Mouse (Mus musculus) forebrain, embryonic 11.5 days (tissue): ENCODE results near the gene Actr2. TPM values are rescaled to one million over a fixed set of nuclear protein-coding genes. Genes with fewer than 3 reads are reported as not detected.

ENCODE experiments used
- ATAC-seq: fragments of 200-750 bp; cut with Nextera tagmentation; replicated peaks from 2 replicates; pipeline ENCODE4 v1.8.0; 2017; ENCODE audit warnings: moderate TSS enrichment; ENCODE audit not compliant: low FRiP score
- DNase-seq: peaks from one replicate; pipeline ENCODE4 v3.0.0-alpha.2; 2017; ENCODE audit warnings: low spot score
- H3K27ac ChIP-seq: fragments of 300-500 bp; sonication (generic); 2 replicates; pipeline ENCODE4 v1.5.1; 2014; ENCODE audit warnings: low read depth, low read length
- H3K27me3 ChIP-seq: fragments of 300-500 bp; sonication (generic); 2 replicates; pipeline ENCODE4 v1.6.1; 2014; ENCODE audit warnings: mild to moderate bottlenecking, low read length, mixed read lengths; ENCODE audit not compliant: control insufficient read depth, insufficient read depth
- H3K36me3 ChIP-seq: fragments of 300-500 bp; sonication (generic); 2 replicates; pipeline ENCODE4 v1.6.1; 2014; ENCODE audit warnings: mild to moderate bottlenecking, low read length, moderate library complexity, mixed read lengths; ENCODE audit not compliant: control insufficient read depth, insufficient read depth
- H3K4me1 ChIP-seq: fragments of 300-500 bp; sonication (generic); replicated peaks from 2 replicates; pipeline ENCODE4 v1.6.1; 2014; ENCODE audit warnings: low read length, mixed read lengths; ENCODE audit not compliant: control insufficient read depth, insufficient read depth
- H3K4me2 ChIP-seq: fragments of 300-500 bp; sonication (generic); 2 replicates; pipeline ENCODE4 v1.6.1; 2014; ENCODE audit warnings: low read depth, mild to moderate bottlenecking, low read length, moderate library complexity, mixed read lengths; ENCODE audit not compliant: severe bottlenecking
- H3K4me3 ChIP-seq: fragments of 300-500 bp; sonication (generic); 2 replicates; pipeline ENCODE4 v1.5.1; 2014; ENCODE audit warnings: low read depth, low read length
- H3K9ac ChIP-seq: fragments of 300-500 bp; sonication (generic); 2 replicates; pipeline ENCODE4 v1.6.1; 2014; ENCODE audit warnings: low read length
- H3K9me3 ChIP-seq: fragments of 300-500 bp; sonication (generic); 2 replicates; pipeline ENCODE4 v1.6.1; 2016; ENCODE audit warnings: low read length, mixed read lengths; ENCODE audit not compliant: control insufficient read depth
- WGBS: fragments of 180-500 bp; shearing (Covaris S2); extraction: QIAGEN DNeasy Blood & Tissue Kit; methylation state at CpG from one replicate; pipeline ENCODE4 v1.1.7; 2014; 5-methylcytosine and 5-hydroxymethylcytosine counted together
- polyA plus RNA-seq: library from polyadenylated mRNA; unstranded; fragments of >200 nt; fragmentation: Nextera tagmentation; extraction: Ambion mirVana; gene quantifications from 2 replicates; pipeline ENCODE4 v1.2.1, GENCODE M21; 2014

Gene Actr2
- polyA plus RNA-seq, 1 experiment from 2014 or later: 72.6 TPM

- Histone ChIP-seq H3K36me3 (no peaks in the 10 kb centered on the region; the same call in 1 of the 2 replicates), H3K27ac (no peak overlapping the region), H3K4me2 (no peak overlapping the region), H3K9ac (no peak overlapping the region), H3K4me1 (no peaks in the 10 kb centered on the region; the same call in 1 of the 2 replicates), H3K4me3 (no peak overlapping the region), H3K9me3 (no peaks in the 10 kb centered on the region), H3K27me3 (no peaks in the 10 kb centered on the region)
- ATAC-seq (no peak), DNase-seq (no peak)
- 95% methylated on average over 3 of the region's 3 CpGs for WGBS
Observed at GRCm38 (mm10) chr11:20106946-20107345, 5.8 kb downstream of the Actr2 start.

DNA sequence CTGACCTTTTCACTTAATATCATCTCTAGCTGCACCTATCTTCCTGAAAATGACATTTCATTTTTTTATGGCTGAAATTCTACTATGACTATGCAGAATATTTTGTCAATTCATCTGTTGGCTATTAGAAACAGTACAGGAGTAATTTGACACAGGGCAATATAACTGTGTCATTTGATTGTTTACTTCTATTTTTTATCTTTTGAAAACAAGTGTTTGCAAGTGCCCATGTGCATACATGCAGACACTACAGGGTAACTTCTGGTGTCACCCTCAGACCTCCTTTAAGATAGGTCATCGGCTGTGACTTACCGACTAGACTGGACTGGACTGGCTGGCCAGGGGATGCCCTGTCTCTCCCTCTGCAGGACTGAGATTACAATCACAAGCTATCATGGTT lies 8.8 kb downstream of the Actr2 start:
- no peak overlapping the region for H3K4me3 ChIP-seq
- no peaks in the 10 kb centered on the region for H3K4me1 ChIP-seq
- ATAC-seq (no peak), DNase-seq (no peak)
- no peaks in the 10 kb centered on the region for H3K27me3 ChIP-seq
- no peak overlapping the region for H3K27ac ChIP-seq
- no peak overlapping the region for H3K9ac ChIP-seq
- no peak overlapping the region for H3K4me2 ChIP-seq
- H3K9me3 ChIP-seq: no peaks in the 10 kb centered on the region
- 91% methylated on average over 2 of the region's 2 CpGs for WGBS
- H3K36me3 ChIP-seq: no peaks in the 10 kb centered on the region; the same call in 1 of the 2 replicates

DNA sequence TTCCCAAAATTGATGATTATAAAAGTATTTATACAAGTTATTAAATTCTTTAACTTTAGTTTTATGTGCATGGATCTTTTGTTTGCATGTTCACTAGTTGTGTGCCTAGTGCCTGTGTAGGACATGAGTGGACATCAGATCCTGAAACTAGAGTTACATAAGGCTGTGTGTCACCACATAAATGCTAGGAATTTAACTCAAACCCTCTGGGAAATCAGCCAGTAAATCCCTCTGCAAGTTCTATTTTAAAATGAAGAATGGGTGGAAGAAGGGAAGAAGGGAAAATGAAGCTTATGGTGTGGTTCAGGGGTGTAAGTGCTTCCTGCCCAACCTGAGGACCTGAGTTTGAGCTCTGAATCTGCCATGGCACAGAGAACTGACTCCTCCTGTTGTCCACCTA lies 26.4 kb downstream of the Actr2 start:
- Histone ChIP-seq H3K27ac (no peak overlapping the region), H3K4me1 (no peaks in the 10 kb centered on the region), H3K9me3 (no peaks in the 10 kb centered on the region), H3K9ac (no peak overlapping the region), H3K36me3 (peaks cover 3% of the 10 kb centered on the region), H3K4me3 (no peak overlapping the region), H3K4me2 (no peak overlapping the region), H3K27me3 (no peaks in the 10 kb centered on the region)
- DNase-seq: no peak
- ATAC-seq: no peak

GRCm38 (mm10) chr11:20085635-20086034 lies 27.1 kb downstream of the Actr2 start:
- Histone ChIP-seq H3K36me3 (peaks cover 1% of the 10 kb centered on the region), H3K4me2 (no peak overlapping the region), H3K9ac (no peak overlapping the region), H3K27me3 (no peaks in the 10 kb centered on the region), H3K4me3 (no peak overlapping the region), H3K9me3 (no peaks in the 10 kb centered on the region), H3K27ac (no peak overlapping the region), H3K4me1 (no peaks in the 10 kb centered on the region)
- ATAC-seq (no peak), DNase-seq (no peak)
- WGBS: 100% methylated on average over 2 of the region's 2 CpGs

GRCm38 (mm10) chr11:20075415-20075814 lies 37.3 kb downstream of the Actr2 start:
- Histone ChIP-seq H3K4me3 (no peak overlapping the region), H3K27ac (no peak overlapping the region), H3K9ac (no peak overlapping the region), H3K36me3 (peaks cover 8% of the 10 kb centered on the region; the same call in 1 of the 2 replicates), H3K4me2 (no peak overlapping the region), H3K27me3 (no peaks in the 10 kb centered on the region), H3K4me1 (no peaks in the 10 kb centered on the region), H3K9me3 (no peaks in the 10 kb centered on the region)
- 91% methylated on average over 1 of the region's 1 CpGs for WGBS
- DNase-seq: no peak
- no peak for ATAC-seq

DNA sequence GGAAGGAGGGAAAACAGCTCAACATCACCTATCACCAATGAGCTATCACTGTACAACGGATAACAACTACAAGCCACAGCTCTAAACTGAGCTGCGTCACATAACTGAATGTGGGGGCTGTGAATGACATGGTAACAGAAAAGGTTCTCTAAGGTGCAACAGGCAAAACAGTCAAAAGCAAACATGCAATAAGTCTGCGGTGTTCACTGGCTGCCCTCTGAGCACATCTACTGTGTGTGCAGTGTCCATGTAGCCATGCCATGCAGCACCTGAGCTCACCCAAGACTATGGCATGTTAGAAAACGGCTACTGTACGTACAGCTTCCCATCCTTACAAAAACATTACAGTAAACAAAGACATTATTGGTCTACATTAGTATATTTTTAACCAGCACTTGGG lies 39.9 kb downstream of the Actr2 start:
- ATAC-seq (no peak), DNase-seq (no peak)
- H3K9ac ChIP-seq: no peak overlapping the region
- peaks cover 8% of the 10 kb centered on the region; the same call in 1 of the 2 replicates for H3K36me3 ChIP-seq
- no peaks in the 10 kb centered on the region for H3K27me3 ChIP-seq
- WGBS: 95% methylated on average over 5 of the region's 5 CpGs
- H3K27ac ChIP-seq: no peak overlapping the region
- H3K4me1 ChIP-seq: no peaks in the 10 kb centered on the region
- no peak overlapping the region for H3K4me2 ChIP-seq
- H3K4me3 ChIP-seq: no peak overlapping the region
- no peaks in the 10 kb centered on the region for H3K9me3 ChIP-seq

DNA sequence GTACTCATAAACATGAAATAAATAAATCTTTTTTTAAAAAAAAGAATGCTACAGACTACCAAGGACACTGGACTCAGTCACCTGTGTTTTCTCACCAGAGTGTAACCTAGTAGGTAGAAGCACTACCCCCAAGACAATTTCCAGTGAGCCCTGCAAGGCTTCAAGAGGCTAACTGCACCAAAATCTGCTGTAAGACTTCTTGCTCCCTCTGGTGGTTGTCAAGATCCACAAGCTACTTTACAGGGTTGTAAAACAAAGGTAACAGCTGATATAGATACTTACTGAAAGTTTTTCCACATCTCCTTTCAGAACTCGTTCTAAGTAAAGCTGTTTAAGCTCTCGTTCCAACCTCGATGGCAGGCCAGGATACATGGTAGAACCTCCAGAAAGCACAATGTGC lies 40.5 kb downstream of the Actr2 start:
- Histone ChIP-seq H3K9ac (no peak overlapping the region), H3K4me1 (no peaks in the 10 kb centered on the region), H3K27ac (no peak overlapping the region), H3K4me3 (no peak overlapping the region), H3K36me3 (peaks cover 8% of the 10 kb centered on the region; the same call in 1 of the 2 replicates), H3K27me3 (no peaks in the 10 kb centered on the region), H3K9me3 (no peaks in the 10 kb centered on the region), H3K4me2 (no peak overlapping the region)
- DNase-seq: no peak
- no peak for ATAC-seq
- WGBS: 83% methylated on average over 3 of the region's 3 CpGs

GRCm38 (mm10) chr11:20068346-20069004 lies 44.2 kb downstream of the Actr2 start:
- Histone ChIP-seq H3K27me3 (no peaks in the 10 kb centered on the region), H3K9me3 (no peaks in the 10 kb centered on the region), H3K27ac (no peak overlapping the region), H3K36me3 (no peaks in the 10 kb centered on the region; the same call in 1 of the 2 replicates), H3K4me1 (0 out of 2 replicates have a peak, but pooled peaks cover 3% of the 10 kb centered on the region), H3K4me2 (no peak overlapping the region), H3K9ac (no peak overlapping the region), H3K4me3 (no peak overlapping the region)
- WGBS: 98% methylated on average over 6 of the region's 6 CpGs
- DNase-seq (no peak), ATAC-seq (no peak)

DNA sequence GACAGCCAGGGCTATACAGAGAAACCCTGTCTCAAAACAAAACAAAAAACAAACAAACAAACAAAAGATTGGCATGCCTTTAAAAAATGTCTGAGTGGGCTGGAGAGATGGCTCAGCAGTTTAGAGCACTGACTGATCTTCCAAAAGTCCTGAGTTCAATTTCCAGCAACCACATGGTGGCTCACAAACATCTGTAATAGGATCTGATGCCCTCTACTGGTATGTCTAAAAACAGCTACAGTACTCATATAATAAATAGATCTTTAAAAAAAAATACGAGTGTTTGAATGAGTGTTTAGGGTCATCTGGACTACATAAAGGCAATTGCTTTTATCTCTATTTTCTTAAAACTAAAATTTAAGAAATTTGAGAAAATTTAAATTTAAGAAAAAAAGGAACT lies 45.2 kb downstream of the Actr2 start:
- Histone ChIP-seq H3K9ac (no peak overlapping the region), H3K27me3 (no peaks in the 10 kb centered on the region), H3K36me3 (no peaks in the 10 kb centered on the region; the same call in 1 of the 2 replicates), H3K9me3 (no peaks in the 10 kb centered on the region), H3K4me3 (no peak overlapping the region), H3K4me2 (no peak overlapping the region), H3K4me1 (0 out of 2 replicates have a peak, but pooled peaks cover 3% of the 10 kb centered on the region), H3K27ac (no peak overlapping the region)
- ATAC-seq: no peak
- 73% methylated on average over 1 of the region's 1 CpGs for WGBS
- DNase-seq: no peak
